Mouse (Mus musculus): ENCODE data around the gene Barx2. TPM values are rescaled to one million over a fixed set of nuclear protein-coding genes. Genes with fewer than 3 reads are reported as not detected.

Barx2 gene
- total RNA-seq, 2 experiments from 2014 or later: not detected

DNA sequence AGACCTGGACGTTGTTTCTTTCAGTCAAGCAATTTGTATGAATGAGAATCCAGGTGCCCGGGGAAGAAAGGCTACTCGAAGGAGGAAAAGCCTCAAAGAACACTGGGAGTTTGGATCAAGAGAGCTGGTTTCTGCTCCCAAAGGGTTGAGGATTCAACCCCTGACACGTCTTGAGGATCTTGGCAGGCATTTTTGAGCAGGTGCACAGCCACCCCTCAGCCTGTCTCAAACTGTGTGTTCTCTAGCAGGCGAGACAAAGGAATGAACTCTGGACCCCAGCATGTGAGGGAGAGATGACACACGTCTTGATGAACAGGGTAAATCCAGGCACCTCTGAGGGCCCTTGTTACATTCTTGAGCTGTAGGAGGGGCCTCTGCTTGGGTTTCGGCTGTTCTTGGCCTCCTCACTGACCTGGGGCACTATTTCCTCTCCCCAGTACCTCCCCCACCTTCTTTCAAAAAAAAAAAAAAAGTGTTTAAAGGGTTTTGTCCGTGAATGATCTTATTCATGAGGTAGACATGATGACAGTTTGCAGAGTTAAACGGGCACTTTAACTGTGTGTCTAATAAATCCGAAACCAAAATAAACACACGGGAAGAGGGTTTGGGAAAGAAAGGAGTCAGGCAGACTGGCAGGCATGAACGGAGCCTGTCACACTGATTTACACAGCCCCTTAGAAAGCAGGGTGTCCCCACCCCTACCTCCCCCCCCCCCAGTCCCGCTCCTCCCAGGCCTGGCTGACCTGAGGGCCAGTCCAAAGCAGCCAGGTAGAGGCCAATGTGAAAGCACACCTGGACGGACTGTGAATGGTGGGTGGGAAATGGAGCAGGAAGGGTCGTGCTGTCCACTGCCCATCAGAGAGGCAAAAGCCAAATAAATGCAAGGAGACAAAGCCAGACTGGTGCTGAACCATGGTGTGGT lies 73.9 kb downstream of the Barx2 start:
- ATAC-seq (replicated peaks; ENCODE audit: poor library complexity): no peak

GRCm38 (mm10) chr9:31838047-31838446 lies 75.2 kb downstream of the Barx2 start:
- no peak for ATAC-seq (replicated peaks; ENCODE audit: poor library complexity)

DNA sequence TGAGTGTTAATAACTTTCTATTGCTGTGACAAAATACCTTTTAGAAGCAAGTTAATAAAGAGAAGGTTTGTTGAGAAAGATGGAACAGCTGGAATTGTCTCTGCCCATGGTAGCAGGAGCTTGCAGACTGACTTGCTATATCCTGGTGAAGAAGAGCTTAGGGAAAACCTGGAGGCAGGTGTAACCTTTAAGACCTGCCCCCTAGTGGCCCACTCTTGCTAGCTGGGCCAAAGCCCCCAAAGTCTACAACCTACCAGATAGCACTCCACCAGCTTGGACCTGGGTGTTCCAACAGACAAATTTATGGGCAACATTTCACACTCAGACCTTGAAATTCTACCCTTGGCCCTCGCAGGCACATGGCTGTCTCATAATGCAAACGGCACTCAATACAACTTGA lies 104.5 kb downstream of the Barx2 start:
- no peak for ATAC-seq (replicated peaks; ENCODE audit: poor library complexity)

DNA sequence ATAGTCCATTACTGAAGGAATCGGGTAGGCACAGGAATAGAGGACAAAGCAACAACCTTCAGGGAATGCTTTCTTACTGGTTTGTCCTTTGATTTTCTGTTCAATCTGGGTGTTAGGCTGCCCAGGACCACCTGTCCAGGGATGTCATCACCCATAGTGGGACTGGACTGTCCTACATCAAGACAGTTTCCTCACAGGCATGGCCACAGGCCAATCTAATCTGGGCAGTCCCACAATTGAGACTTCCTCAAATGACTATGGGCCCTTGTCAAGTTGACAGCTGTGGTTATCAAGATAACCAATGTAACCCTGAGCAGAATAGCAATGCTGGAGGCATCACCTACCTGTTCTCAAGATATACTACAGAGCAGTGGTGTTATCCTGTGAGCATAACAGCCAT lies 110.6 kb downstream of the Barx2 start:
- ATAC-seq (replicated peaks; ENCODE audit: poor library complexity): peak; percentile 46

Other genes with a start within 250 kb of the Barx2 start
- 9.0 and 22.5 TPM in 2 replicates for gene Arhgap32, start 202.7 kb upstream of the Barx2 start, total RNA-seq (2015)
- 2.8 and 4.2 TPM in 2 replicates for gene Arhgap32, start 202.7 kb upstream of the Barx2 start, total RNA-seq (2017)